Mouse (Mus musculus): ENCODE measurements around the gene Bfsp1. TPM values are rescaled to one million over a fixed set of nuclear protein-coding genes. Genes with fewer than 3 reads are reported as not detected.

The Bfsp1 gene
- polyA plus RNA-seq, 1 experiment from 2014 or later = 0.20 TPM

- Histone ChIP-seq H3K4me3 (replicated peaks) (no peak overlapping the region), H3K9me3 (replicated peaks) (no peaks in the 10 kb centered on the region), H3K36me3 (no peaks in the 10 kb centered on the region), H3K27ac (no peak overlapping the region), H3K4me1 (replicated peaks) (0 out of 2 replicates have a peak, but pooled peaks cover 5% of the 10 kb centered on the region), H3K27me3 (no peaks in the 10 kb centered on the region), H3K9ac (no peak overlapping the region), H3K4me2 (no peak overlapping the region)
- DNase-seq (no peak), ATAC-seq (ENCODE audit: low read depth) (no peak)
- WGBS (ENCODE audit: insufficient replicate concordance) = 42% methylated on average over 18 of the region's 18 CpGs
Observed at GRCm38 (mm10) chr2:143852295-143853275, 10.4 kb downstream of the Bfsp1 start.

- H3K9me3 ChIP-seq (replicated peaks) = no peaks in the 10 kb centered on the region
- no peak overlapping the region for H3K4me2 ChIP-seq
- ATAC-seq (ENCODE audit: low read depth) (no peak), DNase-seq (no peak)
- H3K27me3 ChIP-seq = no peaks in the 10 kb centered on the region
- no peak overlapping the region for H3K4me3 ChIP-seq (replicated peaks)
- 66% methylated on average over 12 of the region's 12 CpGs for WGBS (ENCODE audit: insufficient replicate concordance)
- H3K9ac ChIP-seq = no peak overlapping the region
- H3K4me1 ChIP-seq (replicated peaks) = peaks cover 12% of the 10 kb centered on the region
- H3K36me3 ChIP-seq = no peaks in the 10 kb centered on the region
- no peak overlapping the region for H3K27ac ChIP-seq
Observed at GRCm38 (mm10) chr2:143851354-143852221, 11.4 kb downstream of the Bfsp1 start.

DNA sequence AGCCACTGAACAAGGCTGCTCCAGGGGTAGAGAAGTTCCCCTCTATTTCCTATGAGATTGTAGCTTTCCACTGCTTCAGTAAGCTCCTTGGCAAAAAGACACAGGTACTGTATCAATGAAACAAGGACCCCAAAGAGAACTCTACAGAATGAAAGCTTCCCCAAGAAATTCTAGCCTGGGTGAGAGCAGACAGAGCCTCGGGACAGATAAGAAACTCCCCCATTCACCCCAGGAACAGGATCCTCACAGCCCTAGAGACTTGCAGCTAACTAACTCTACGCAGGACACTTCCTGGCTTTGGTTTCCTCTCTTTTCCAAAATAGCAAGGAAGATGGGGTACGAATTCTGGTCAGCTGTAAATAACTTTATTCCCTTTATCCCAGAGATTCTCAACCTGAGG, 15.7 kb downstream of the Bfsp1 start:
- Histone ChIP-seq H3K27me3 (no peaks in the 10 kb centered on the region), H3K36me3 (no peaks in the 10 kb centered on the region), H3K9me3 (replicated peaks) (no peaks in the 10 kb centered on the region), H3K9ac (no peak overlapping the region), H3K4me1 (replicated peaks) (peaks cover 12% of the 10 kb centered on the region), H3K4me3 (replicated peaks) (no peak overlapping the region), H3K27ac (no peak overlapping the region), H3K4me2 (no peak overlapping the region)
- 27% methylated on average over 3 of the region's 3 CpGs for WGBS (ENCODE audit: insufficient replicate concordance)
- DNase-seq (no peak), ATAC-seq (ENCODE audit: low read depth) (no peak)

DNA sequence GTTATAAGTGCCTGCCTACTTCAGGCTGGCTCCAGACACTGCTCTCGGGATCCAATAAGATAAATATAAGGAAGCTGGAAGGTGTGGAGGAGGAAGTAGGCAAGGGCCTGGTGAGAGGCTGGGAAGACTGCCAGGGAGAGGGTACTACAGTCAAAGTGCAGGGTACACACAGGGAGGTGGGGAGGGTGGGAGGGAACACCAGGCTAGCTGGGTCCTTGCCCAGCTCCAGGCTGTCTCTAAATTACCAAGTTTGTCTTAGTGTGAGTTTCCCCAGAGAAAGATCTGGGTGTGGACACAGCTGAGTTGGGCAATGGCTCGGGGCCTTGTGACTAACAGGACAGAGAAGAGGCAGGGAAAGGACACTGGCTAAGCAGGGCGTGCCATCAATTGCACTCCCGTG, 16.2 kb downstream of the Bfsp1 start:
- Histone ChIP-seq H3K4me1 (replicated peaks) (peaks cover 12% of the 10 kb centered on the region), H3K9ac (no peak overlapping the region), H3K9me3 (replicated peaks) (no peaks in the 10 kb centered on the region), H3K4me3 (replicated peaks) (no peak overlapping the region), H3K27ac (no peak overlapping the region), H3K4me2 (no peak overlapping the region), H3K27me3 (no peaks in the 10 kb centered on the region), H3K36me3 (no peaks in the 10 kb centered on the region)
- DNase-seq (no peak), ATAC-seq (ENCODE audit: low read depth) (0 out of 2 replicates have a peak, but pooled peaks have one; percentile 19)
- 48% methylated on average over 4 of the region's 4 CpGs for WGBS (ENCODE audit: insufficient replicate concordance)

GRCm38 (mm10) chr2:143844779-143845178, 18.2 kb downstream of the Bfsp1 start:
- Histone ChIP-seq H3K4me3 (replicated peaks) (no peak overlapping the region), H3K36me3 (no peaks in the 10 kb centered on the region), H3K9me3 (replicated peaks) (no peaks in the 10 kb centered on the region), H3K27me3 (no peaks in the 10 kb centered on the region), H3K27ac (no peak overlapping the region), H3K4me2 (no peak overlapping the region), H3K9ac (no peak overlapping the region), H3K4me1 (replicated peaks) (peaks cover 12% of the 10 kb centered on the region)
- ATAC-seq (ENCODE audit: low read depth) (no peak), DNase-seq (no peak)
- WGBS (ENCODE audit: insufficient replicate concordance) = 50% methylated on average over 5 of the region's 5 CpGs

DNA sequence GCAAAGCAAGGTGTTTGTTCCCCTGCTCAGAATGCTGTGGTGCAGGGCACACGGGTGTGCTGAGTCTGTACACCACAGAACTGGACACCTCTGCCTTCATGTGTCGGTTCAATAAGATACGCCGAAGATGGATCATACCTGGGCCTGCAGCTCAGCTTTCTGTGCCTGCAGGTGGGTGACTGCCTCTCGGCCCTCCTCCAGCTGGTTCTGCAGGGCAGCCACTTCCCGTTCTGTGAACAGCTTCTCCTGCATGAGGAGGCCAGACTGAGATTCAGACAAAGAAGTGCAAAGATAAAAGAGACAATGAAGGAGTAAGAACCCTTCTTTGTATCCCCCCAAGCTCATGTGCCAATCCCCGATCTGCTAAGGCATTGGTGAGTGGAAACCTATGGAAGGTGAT, 21.4 kb downstream of the Bfsp1 start:
- no peaks in the 10 kb centered on the region for H3K9me3 ChIP-seq (replicated peaks)
- H3K4me2 ChIP-seq = no peak overlapping the region
- DNase-seq (no peak), ATAC-seq (ENCODE audit: low read depth) (no peak)
- H3K9ac ChIP-seq = no peak overlapping the region
- 70% methylated on average over 7 of the region's 7 CpGs for WGBS (ENCODE audit: insufficient replicate concordance)
- no peak overlapping the region for H3K4me3 ChIP-seq (replicated peaks)
- H3K36me3 ChIP-seq = no peaks in the 10 kb centered on the region
- no peaks in the 10 kb centered on the region for H3K27me3 ChIP-seq
- H3K27ac ChIP-seq = no peak overlapping the region
- H3K4me1 ChIP-seq (replicated peaks) = peaks cover 16% of the 10 kb centered on the region

GRCm38 (mm10) chr2:143840895-143841294, 22.1 kb downstream of the Bfsp1 start:
- 75% methylated on average over 6 of the region's 6 CpGs for WGBS (ENCODE audit: insufficient replicate concordance)
- Histone ChIP-seq H3K27ac (no peak overlapping the region), H3K9ac (no peak overlapping the region), H3K27me3 (no peaks in the 10 kb centered on the region), H3K4me3 (replicated peaks) (no peak overlapping the region), H3K9me3 (replicated peaks) (no peaks in the 10 kb centered on the region), H3K36me3 (no peaks in the 10 kb centered on the region), H3K4me2 (no peak overlapping the region), H3K4me1 (replicated peaks) (peaks cover 16% of the 10 kb centered on the region)
- ATAC-seq (ENCODE audit: low read depth) = no peak
- DNase-seq = no peak

DNA sequence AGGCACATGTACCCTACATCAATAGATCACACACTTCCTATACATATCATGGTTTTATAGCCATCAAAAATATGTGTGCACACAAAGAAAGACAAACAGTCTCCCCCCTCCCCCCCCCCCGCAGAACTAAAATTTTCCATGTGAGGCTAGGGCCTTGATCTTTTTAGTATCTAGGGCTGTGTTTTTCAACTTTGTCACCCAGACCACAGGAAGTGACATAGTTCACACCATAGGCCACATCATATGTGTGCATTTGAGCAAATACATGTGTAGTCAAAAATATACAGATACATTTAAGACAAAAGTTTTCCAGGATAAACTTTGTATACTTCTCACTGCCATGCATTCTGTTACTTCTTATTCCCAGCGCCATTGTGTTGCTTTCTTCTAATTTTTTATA, 23.5 kb downstream of the Bfsp1 start:
- no peak for ATAC-seq (ENCODE audit: low read depth)

DNA sequence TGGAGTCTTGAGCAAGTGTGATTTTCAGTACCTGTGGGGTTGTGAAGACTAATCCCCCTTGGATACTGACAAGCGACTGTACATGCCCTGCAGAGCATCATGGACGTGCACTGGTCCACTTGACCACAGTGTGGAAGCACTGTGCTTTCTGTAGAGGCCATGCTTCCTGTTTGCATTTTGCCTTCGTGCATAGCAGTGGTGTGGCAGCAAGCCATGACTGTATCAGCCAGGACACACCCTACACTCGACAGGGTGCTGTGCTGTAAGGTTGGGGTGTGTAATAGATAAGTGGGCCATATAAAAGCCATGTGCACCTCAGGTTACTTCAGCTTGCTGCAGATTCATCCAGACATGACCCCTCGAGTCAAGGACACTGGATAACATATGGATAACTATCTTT, 24.3 kb downstream of the Bfsp1 start:
- WGBS (ENCODE audit: insufficient replicate concordance) = 22% methylated on average over 5 of the region's 5 CpGs
- Histone ChIP-seq H3K4me2 (no peak overlapping the region), H3K4me1 (replicated peaks) (peaks cover 16% of the 10 kb centered on the region), H3K9me3 (replicated peaks) (no peaks in the 10 kb centered on the region), H3K9ac (no peak overlapping the region), H3K27me3 (no peaks in the 10 kb centered on the region), H3K4me3 (replicated peaks) (no peak overlapping the region), H3K27ac (no peak overlapping the region), H3K36me3 (no peaks in the 10 kb centered on the region)
- ATAC-seq (ENCODE audit: low read depth) (peak; percentile 81), DNase-seq (no peak)

More for the DNA sequence above, 23.5 kb downstream of the Bfsp1 start:
- no peak overlapping the region for H3K27ac ChIP-seq
- 66% methylated on average over 2 of the region's 2 CpGs for WGBS (ENCODE audit: insufficient replicate concordance)
- no peak overlapping the region for H3K4me3 ChIP-seq (replicated peaks)
- H3K9me3 ChIP-seq (replicated peaks) = no peaks in the 10 kb centered on the region
- no peaks in the 10 kb centered on the region for H3K27me3 ChIP-seq
- no peak for DNase-seq
- H3K4me2 ChIP-seq = no peak overlapping the region
- peaks cover 16% of the 10 kb centered on the region for H3K4me1 ChIP-seq (replicated peaks)
- H3K9ac ChIP-seq = no peak overlapping the region
- H3K36me3 ChIP-seq = no peaks in the 10 kb centered on the region

DNA sequence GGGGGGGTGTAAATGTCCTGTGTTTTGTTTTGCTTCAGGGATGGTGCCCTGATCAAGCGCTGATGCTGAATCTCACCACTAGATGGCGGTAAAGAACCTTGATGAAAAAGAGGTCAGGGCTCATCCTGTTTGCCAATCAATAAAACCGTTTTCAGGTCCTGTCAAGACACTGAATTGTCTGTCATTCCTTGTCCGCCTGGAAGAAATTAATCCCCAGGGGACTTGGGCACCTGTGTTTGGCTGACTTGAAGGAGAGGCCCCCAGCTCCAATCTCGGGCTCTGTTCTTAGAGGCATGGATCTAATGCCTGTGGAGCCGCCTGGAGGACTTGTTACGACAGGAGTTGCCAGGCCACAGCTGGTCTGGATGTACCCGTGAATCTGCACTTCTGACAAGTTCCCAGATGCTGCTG, 25.7 kb downstream of the Bfsp1 start:
- Histone ChIP-seq H3K4me2 (peak overlapping the region; percentile 41), H3K36me3 (no peaks in the 10 kb centered on the region), H3K4me1 (replicated peaks) (peaks cover 16% of the 10 kb centered on the region), H3K9me3 (replicated peaks) (no peaks in the 10 kb centered on the region), H3K4me3 (replicated peaks) (no peak overlapping the region), H3K27me3 (no peaks in the 10 kb centered on the region), H3K9ac (no peak overlapping the region), H3K27ac (no peak overlapping the region)
- ATAC-seq (ENCODE audit: low read depth) (0 out of 2 replicates have a peak, but pooled peaks have one; percentile 29), DNase-seq (peak; percentile 42)
- 8% methylated on average over 8 of the region's 8 CpGs for WGBS (ENCODE audit: insufficient replicate concordance)

GRCm38 (mm10) chr2:143835820-143836219, 27.2 kb downstream of the Bfsp1 start:
- 67% methylated on average over 7 of the region's 7 CpGs for WGBS (ENCODE audit: insufficient replicate concordance)
- no peak overlapping the region for H3K9ac ChIP-seq
- H3K27me3 ChIP-seq = no peaks in the 10 kb centered on the region
- ATAC-seq (ENCODE audit: low read depth) = no peak
- peaks cover 16% of the 10 kb centered on the region for H3K4me1 ChIP-seq (replicated peaks)
- no peak overlapping the region for H3K27ac ChIP-seq
- no peak for DNase-seq
- no peaks in the 10 kb centered on the region for H3K9me3 ChIP-seq (replicated peaks)
- no peak overlapping the region for H3K4me2 ChIP-seq
- no peaks in the 10 kb centered on the region for H3K36me3 ChIP-seq
- H3K4me3 ChIP-seq (replicated peaks) = no peak overlapping the region
